In genomic region chr9:98932931-98933330, GRCm38 (mm10) we compare ENCODE assay signal across 31 mouse cellular contexts. TPM values are rescaled to one million over a fixed set of nuclear protein-coding genes. Genes with fewer than 3 reads are reported as not detected.
DNase-seq lines count a peak whose midpoint lies in the region; ATAC-seq and TF ChIP-seq lines count a peak whose summit lies in the region.
"Had no signal": no experiment of that assay in that cellular context is flagged by ENCODE, and none has a peak within 500 bp of the region (broad histone marks: within the 10 kb centered on the region; RNA-seq: fewer than 3 reads in every experiment).

No protein-coding gene starts in this region.

- H3K27ac ChIP-seq in midbrain, embryonic 14.5 days (replicated peaks; ENCODE audit: low read depth, low read length), result no peak overlapping the region
- no peak overlapping the region for H3K27ac ChIP-seq in midbrain, postnatal 0 days (ENCODE audit: low read depth, low read length)
- H3K27ac ChIP-seq in embryonic facial prominence, embryonic 11.5 days (replicated peaks; ENCODE audit: low read depth, low read length), result no peak overlapping the region
- H3K27ac ChIP-seq in kidney, embryonic 15.5 days, result no peak overlapping the region
- H3K27ac ChIP-seq: embryonic facial prominence, embryonic 15.5 days; forebrain, embryonic 15.5 days; heart, adult 2 months; heart, embryonic 15.5 days; hindbrain, embryonic 13.5 days; hindbrain, postnatal 0 days had no signal

- no peak overlapping the region for H3K4me2 ChIP-seq in midbrain, embryonic 14.5 days (ENCODE audit: low read length)
- H3K4me2 ChIP-seq in midbrain, postnatal 0 days (ENCODE audit: low read depth, low read length, poor library complexity, severe bottlenecking), result no peak overlapping the region
- no peak overlapping the region for H3K4me2 ChIP-seq in embryonic facial prominence, embryonic 11.5 days (ENCODE audit: low read depth, low read length)
- H3K4me2 ChIP-seq in kidney, embryonic 15.5 days, result no peak overlapping the region
- H3K4me2 ChIP-seq: embryonic facial prominence, embryonic 15.5 days; forebrain, embryonic 15.5 days; heart, embryonic 11.5 days; heart, embryonic 15.5 days; hindbrain, embryonic 13.5 days had no signal

- ATAC-seq in midbrain, embryonic 14.5 days (ENCODE audit: low FRiP score, low TSS enrichment), result no peak
- ATAC-seq in midbrain, postnatal 0 days (ENCODE audit: low FRiP score), result no peak
- no peak for ATAC-seq in embryonic facial prominence, embryonic 11.5 days (replicated peaks; ENCODE audit: insufficient number of reproducible peaks, low FRiP score, low TSS enrichment, low read depth)
- ATAC-seq in frontal cortex, adult (ENCODE audit: low TSS enrichment), result no peak
- no peak for ATAC-seq in kidney, embryonic 15.5 days (replicated peaks; ENCODE audit: low FRiP score)
- ATAC-seq: CD4-positive, CD25-positive, alpha-beta regulatory T cell, adult 4 months; forebrain, embryonic 15.5 days; hindbrain, postnatal 0 days had no signal

- no peaks in the 10 kb centered on the region for H3K4me1 ChIP-seq in midbrain, embryonic 14.5 days (ENCODE audit: control insufficient read depth, insufficient read depth, low read length)
- H3K4me1 ChIP-seq in midbrain, postnatal 0 days (ENCODE audit: insufficient read depth, low read length), result no peaks in the 10 kb centered on the region
- H3K4me1 ChIP-seq in embryonic facial prominence, embryonic 11.5 days (ENCODE audit: control insufficient read depth, insufficient read depth, low read length), result no peaks in the 10 kb centered on the region
- no peaks in the 10 kb centered on the region for H3K4me1 ChIP-seq in kidney, embryonic 15.5 days
- H3K4me1 ChIP-seq: embryonic facial prominence, embryonic 15.5 days; heart, embryonic 15.5 days; hindbrain, embryonic 13.5 days had no signal

- H3K4me3 ChIP-seq in midbrain, embryonic 14.5 days (replicated peaks; ENCODE audit: low read depth, low read length), result no peak overlapping the region
- no peak overlapping the region for H3K4me3 ChIP-seq in midbrain, postnatal 0 days (ENCODE audit: low read depth, low read length)
- no peak overlapping the region for H3K4me3 ChIP-seq in embryonic facial prominence, embryonic 11.5 days (ENCODE audit: low read depth, low read length)
- H3K4me3 ChIP-seq in kidney, embryonic 15.5 days (replicated peaks), result no peak overlapping the region
- H3K4me3 ChIP-seq: embryonic facial prominence, embryonic 15.5 days; erythroblast, embryonic 14.5 days; forebrain, embryonic 15.5 days; heart, adult 2 months; heart, embryonic 15.5 days; hindbrain, embryonic 13.5 days had no signal

- peak; percentile 24 for DNase-seq in embryo, embryonic 10 days (ENCODE audit: low spot score)
- DNase-seq in embryo, embryonic 9.5 days (ENCODE audit: extremely low spot score), result no peak
- peak; percentile 29 for DNase-seq in midbrain, embryonic 14.5 days
- DNase-seq in midbrain, postnatal 0 days (ENCODE audit: low spot score), result no peak
- DNase-seq in embryonic facial prominence, embryonic 11.5 days (ENCODE audit: low spot score), result peak; percentile 48
- DNase-seq: adrenal gland, adult 8-10 months; adrenal gland, postnatal 36 days; B cell, adult 2 months; cerebellum, adult 11 months; cerebellum, adult 8-10 months; cerebellum, postnatal 14 days; gastrocnemius, postnatal 14 days; heart, adult 2 months; heart, postnatal 14 days had no signal

- peaks cover 7% of the 10 kb centered on the region; the same call in 1 of the 2 replicates for H3K27me3 ChIP-seq in midbrain, embryonic 14.5 days (ENCODE audit: control insufficient read depth, insufficient read depth, low read length)
- peaks cover 8% of the 10 kb centered on the region; the same call in 1 of the 2 replicates for H3K27me3 ChIP-seq in midbrain, postnatal 0 days (ENCODE audit: insufficient read depth, low read length)
- no peaks in the 10 kb centered on the region for H3K27me3 ChIP-seq in embryonic facial prominence, embryonic 11.5 days (ENCODE audit: control insufficient read depth, insufficient read depth, low read length)
- H3K27me3 ChIP-seq in kidney, embryonic 15.5 days, result peaks cover 9% of the 10 kb centered on the region; the same call in 1 of the 2 replicates
- H3K27me3 ChIP-seq: forebrain, embryonic 15.5 days had no signal

- no peak overlapping the region for H3K9ac ChIP-seq in midbrain, embryonic 14.5 days (replicated peaks; ENCODE audit: low read length)
- H3K9ac ChIP-seq in midbrain, postnatal 0 days (replicated peaks; ENCODE audit: low read length, poor library complexity, severe bottlenecking), result no peak overlapping the region
- H3K9ac ChIP-seq in embryonic facial prominence, embryonic 11.5 days (replicated peaks; ENCODE audit: low read length), result no peak overlapping the region
- no peak overlapping the region for H3K9ac ChIP-seq in kidney, embryonic 15.5 days
- H3K9ac ChIP-seq: embryonic facial prominence, embryonic 15.5 days; forebrain, embryonic 15.5 days; heart, embryonic 15.5 days; hindbrain, embryonic 13.5 days had no signal

- TF ChIP-seq CTCF in midbrain, postnatal 0 days (IDR thresholded peaks at IDR 0.05), result no peak

- WGBS in midbrain, embryonic 14.5 days, result 5% methylated on average over 6 of the region's 6 CpGs
- 13% methylated on average over 6 of the region's 6 CpGs for WGBS in midbrain, postnatal 0 days
- 17% methylated on average over 6 of the region's 6 CpGs for WGBS in embryonic facial prominence, embryonic 11.5 days
- 37% methylated on average over 6 of the region's 6 CpGs for whole genome bisulfite sequencing in kidney, embryonic 15.5 days

- no peaks in the 10 kb centered on the region for H3K36me3 ChIP-seq in midbrain, embryonic 14.5 days (ENCODE audit: control insufficient read depth, insufficient read depth, low read length)
- no peaks in the 10 kb centered on the region for H3K36me3 ChIP-seq in midbrain, postnatal 0 days (ENCODE audit: insufficient read depth, low read length)
- H3K36me3 ChIP-seq in embryonic facial prominence, embryonic 11.5 days (replicated peaks; ENCODE audit: control insufficient read depth, insufficient read depth, low read depth, low read length), result no peaks in the 10 kb centered on the region
- H3K36me3 ChIP-seq in kidney, embryonic 15.5 days, result no peaks in the 10 kb centered on the region
- H3K36me3 ChIP-seq: embryonic facial prominence, embryonic 15.5 days; forebrain, embryonic 15.5 days; G1E; heart, embryonic 15.5 days; hindbrain, embryonic 13.5 days had no signal

- H3K9me3 ChIP-seq in midbrain, embryonic 14.5 days (ENCODE audit: control insufficient read depth, low read length), result no peaks in the 10 kb centered on the region
- no peaks in the 10 kb centered on the region for H3K9me3 ChIP-seq in midbrain, postnatal 0 days (ENCODE audit: low read length)
- H3K9me3 ChIP-seq in embryonic facial prominence, embryonic 11.5 days (replicated peaks; ENCODE audit: control insufficient read depth, low read length), result peaks cover 4% of the 10 kb centered on the region
- H3K9me3 ChIP-seq in kidney, embryonic 15.5 days (replicated peaks), result no peaks in the 10 kb centered on the region
- H3K9me3 ChIP-seq: embryonic facial prominence, embryonic 15.5 days; forebrain, embryonic 15.5 days; heart, embryonic 15.5 days; hindbrain, embryonic 13.5 days had no signal

RNA-seq across cellular contexts. Expression of gene Foxl2, which starts 22.2 kb away (rescaled TPM):
- polyA plus RNA-seq in midbrain, embryonic 14.5 days (2014; fragmentation: Nextera tagmentation; extraction: Ambion mirVana), result 0.45 and 0.95 TPM in 2 replicates
- total RNA-seq in midbrain, postnatal 0 days (2014; rRNA removed), result 0.22 and 0.66 TPM in 2 replicates
- polyA plus RNA-seq in midbrain, postnatal 0 days (2015; fragmentation: Nextera tagmentation; extraction: Ambion mirVana), result 0.70 and 0.79 TPM in 2 replicates
- 4.4 and 4.9 TPM in 2 replicates for polyA plus RNA-seq in embryonic facial prominence, embryonic 11.5 days (2014; fragmentation: Nextera tagmentation; extraction: Ambion mirVana)
- polyA plus RNA-seq in kidney, embryonic 15.5 days (2015; fragmentation: Nextera tagmentation; extraction: Ambion mirVana), result not detected in 2 replicates
- total RNA-seq: adrenal gland, postnatal 36 days; G1E; gastrocnemius, postnatal 14 days; heart, adult 2 months; heart, postnatal 14 days; hematopoietic stem cell, adult 5-6 weeks had no signal
- polyA plus RNA-seq: CD4-positive, CD25-positive, alpha-beta regulatory T cell, adult 4 months; erythroblast, embryonic 14.5 days; G1E; heart, adult 2 months; heart, embryonic 11.5 days; heart, embryonic 15.5 days; intestine, embryonic 14.5 days had no signal

RNA-seq across cellular contexts. Expression of gene 7420426K07Rik, which starts 30.0 kb away (rescaled TPM):
- not detected in 2 replicates for polyA plus RNA-seq in midbrain, embryonic 14.5 days (2014; fragmentation: Nextera tagmentation; extraction: Ambion mirVana)
- not detected in 2 replicates for total RNA-seq in midbrain, postnatal 0 days (2014; rRNA removed)
- polyA plus RNA-seq in midbrain, postnatal 0 days (2015; fragmentation: Nextera tagmentation; extraction: Ambion mirVana), result not detected in 2 replicates
- not detected in 2 replicates for polyA plus RNA-seq in embryonic facial prominence, embryonic 11.5 days (2014; fragmentation: Nextera tagmentation; extraction: Ambion mirVana)
- not detected in 2 replicates for polyA plus RNA-seq in kidney, embryonic 15.5 days (2015; fragmentation: Nextera tagmentation; extraction: Ambion mirVana)
- total RNA-seq: adrenal gland, adult 8-10 months; adrenal gland, postnatal 36 days; G1E; gastrocnemius, adult 18-20 months; gastrocnemius, postnatal 14 days; heart, adult 2 months; heart, postnatal 14 days; hematopoietic stem cell, adult 5-6 weeks; hindbrain, postnatal 0 days had no signal
- polyA plus RNA-seq: CD4-positive, CD25-positive, alpha-beta regulatory T cell, adult 4 months; cortical plate, adult 2 months; embryonic facial prominence, embryonic 15.5 days; erythroblast, embryonic 14.5 days; forebrain, embryonic 11.5 days; forebrain, embryonic 15.5 days; G1E; gonadal fat pad, adult 2 months; heart, adult 2 months; heart, embryonic 11.5 days; heart, embryonic 15.5 days; hindbrain, embryonic 13.5 days; hindbrain, postnatal 0 days; intestine, embryonic 14.5 days had no signal

RNA-seq across cellular contexts. Expression of gene Faim, which starts 53.2 kb away (rescaled TPM):
- polyA plus RNA-seq in midbrain, embryonic 14.5 days (2014; fragmentation: Nextera tagmentation; extraction: Ambion mirVana), result 112 and 126 TPM in 2 replicates
- total RNA-seq in midbrain, postnatal 0 days (2014; rRNA removed), result 49.6 and 55.7 TPM in 2 replicates
- 97.9 and 109 TPM in 2 replicates for polyA plus RNA-seq in midbrain, postnatal 0 days (2015; fragmentation: Nextera tagmentation; extraction: Ambion mirVana)
- polyA plus RNA-seq in embryonic facial prominence, embryonic 11.5 days (2014; fragmentation: Nextera tagmentation; extraction: Ambion mirVana), result 68.7 and 69.7 TPM in 2 replicates
- 45.1 and 50.3 TPM in 2 replicates for polyA plus RNA-seq in kidney, embryonic 15.5 days (2015; fragmentation: Nextera tagmentation; extraction: Ambion mirVana)

Comparison
In these comparisons a context has a peak if more than half of its experiments do, and no peak if none do; other contexts are left out.
1. DNase-seq: peak in embryo, embryonic 10 days (single experiment), midbrain, embryonic 14.5 days (single experiment) and embryonic facial prominence, embryonic 11.5 days (single experiment); none in embryo, embryonic 9.5 days (single experiment) and midbrain, postnatal 0 days (single experiment).